Mouse (Mus musculus): ENCODE measurements around the gene Ube2k. TPM values are rescaled to one million over a fixed set of nuclear protein-coding genes. Genes with fewer than 3 reads are reported as not detected.

Gene Ube2k
- 73.2 and 74.7 TPM in 2 replicates for polyA plus RNA-seq (2021; fragmentation: Nextera tagmentation)
- long read RNA-seq, experiment 1, full-length matches to known transcripts = 95 of 108 reads
- long read RNA-seq, experiment 1, partial matches to known transcripts = 9 of 108 reads
- long read RNA-seq, experiment 1, other reads (novel, unspliced or antisense) = 4 of 108 reads
- long read RNA-seq, experiment 2, full-length matches to known transcripts = 44 of 73 reads
- long read RNA-seq, experiment 2, partial matches to known transcripts = 18 of 73 reads
- long read RNA-seq, experiment 2, other reads (novel, unspliced or antisense) = 11 of 73 reads

GRCm38 (mm10) chr5:65536751-65537419 lies at the start of gene Ube2k, which contains the start of gene Smim14:
Gene Ube2k, plus strand, starts transcription at chr5:65537233.
Gene Smim14, minus strand, starts transcription at chr5:65537184.

GRCm38 (mm10) chr5:65492716-65493531 lies 44.1 kb upstream of the Ube2k start, which contains the start of gene Gm43552:
Gene Gm43552, minus strand, starts transcription at chr5:65492833.

Other genes with a start within 250 kb of the Ube2k start
- gene Rfc1, start 201.6 kb upstream of the Ube2k start, polyA plus RNA-seq (2021; fragmentation: Nextera tagmentation) = 31.9 and 34.4 TPM in 2 replicates
- gene Klb, start 188.9 kb upstream of the Ube2k start, polyA plus RNA-seq (2021; fragmentation: Nextera tagmentation) = not detected in 2 replicates
- gene Rpl9, start 145.8 kb upstream of the Ube2k start, polyA plus RNA-seq (2021; fragmentation: Nextera tagmentation) = 2,083 and 2,314 TPM in 2 replicates
- 44.2 and 53.2 TPM in 2 replicates for gene Lias, start 145.7 kb upstream of the Ube2k start, polyA plus RNA-seq (2021; fragmentation: Nextera tagmentation)
- gene Ugdh, start 101.3 kb upstream of the Ube2k start, polyA plus RNA-seq (2021; fragmentation: Nextera tagmentation) = 9.7 and 13.4 TPM in 2 replicates
- 2.7 TPM in 1 of 2 replicates, not detected in the other for gene Gm43552, start 44.4 kb upstream of the Ube2k start, polyA plus RNA-seq (2021; fragmentation: Nextera tagmentation)
- gene Smim14, start within 50 bp of the Ube2k start, polyA plus RNA-seq (2021; fragmentation: Nextera tagmentation) = 214 and 251 TPM in 2 replicates
- gene Pds5a, start 161.0 kb downstream of the Ube2k start, polyA plus RNA-seq (2021; fragmentation: Nextera tagmentation) = 6.0 and 18.4 TPM in 2 replicates
- gene N4bp2, start 226.3 kb downstream of the Ube2k start, polyA plus RNA-seq (2021; fragmentation: Nextera tagmentation) = 0.88 and 0.99 TPM in 2 replicates

All from left cerebral cortex, adult 6 months (tissue).